Mouse (Mus musculus): ENCODE measurements around the gene Prss8. TPM values are rescaled to one million over a fixed set of nuclear protein-coding genes. Genes with fewer than 3 reads are reported as not detected.
"Not testable (repeated sequence)": the region's sequence is repeated elsewhere in the genome, so short reads cannot be mapped to it uniquely, and the experiment has no call there.

Gene Prss8
- total and polyA plus RNA-seq, 2 experiments from 2014 or later = 0.37 to 2.7 TPM

DNA sequence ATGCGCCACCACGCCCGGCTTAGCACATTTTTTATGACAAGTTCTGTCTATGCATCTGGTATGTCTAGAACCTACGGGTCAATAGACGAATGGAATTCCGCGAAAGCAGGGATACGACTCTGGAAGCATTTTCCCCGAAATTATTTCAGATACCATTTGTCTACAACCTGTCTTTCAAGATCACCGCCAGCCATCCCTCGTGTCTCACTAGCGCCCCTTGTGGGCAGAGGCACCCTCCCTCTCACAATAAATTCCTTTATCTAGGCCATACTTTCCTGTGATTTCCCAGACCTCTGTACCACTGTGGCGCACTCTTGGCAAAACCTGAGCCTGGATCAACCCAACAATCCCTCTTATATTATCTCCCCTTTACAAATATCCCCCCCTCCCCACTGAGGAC, 33.5 kb downstream of the Prss8 start:
- WGBS = 64% methylated on average over 13 of the region's 13 CpGs

GRCm38 (mm10) chr7:127895891-127896290, 34.0 kb downstream of the Prss8 start:
- not testable (repeated sequence) for H3K27me3 ChIP-seq (ENCODE audit: insufficient read depth, low read length); H3K9ac ChIP-seq (replicated peaks; ENCODE audit: low read length, poor library complexity, severe bottlenecking); DNase-seq (ENCODE audit: low spot score); H3K9me3 ChIP-seq (ENCODE audit: low read length); H3K4me1 ChIP-seq (ENCODE audit: insufficient read depth, low read length); ATAC-seq (ENCODE audit: low FRiP score)
- Histone ChIP-seq H3K4me2 (ENCODE audit: low read depth, low read length, poor library complexity, severe bottlenecking) (peak overlapping the region; percentile 74; the same call in 1 of the 2 replicates), H3K4me3 (ENCODE audit: low read depth, low read length) (peak overlapping the region; percentile 60; the same call in 1 of the 2 replicates), H3K27ac (ENCODE audit: low read depth, low read length) (0 out of 2 replicates have a peak overlapping the region, but pooled peaks have one; percentile 71), H3K36me3 (ENCODE audit: insufficient read depth, low read length) (peaks cover 15% of the 10 kb centered on the region; the same call in 1 of the 2 replicates)
- 72% methylated on average over 7 of the region's 7 CpGs for WGBS

More for the DNA sequence above, 33.5 kb downstream of the Prss8 start:
- H3K4me3 ChIP-seq (ENCODE audit: low read depth, low read length) = no peak overlapping the region
- H3K4me2 ChIP-seq (ENCODE audit: low read depth, low read length, poor library complexity, severe bottlenecking) = no peak overlapping the region
- no peak overlapping the region for H3K9ac ChIP-seq (replicated peaks; ENCODE audit: low read length, poor library complexity, severe bottlenecking)
- peak; percentile 49 for DNase-seq (ENCODE audit: low spot score)
- no peaks in the 10 kb centered on the region for H3K4me1 ChIP-seq (ENCODE audit: insufficient read depth, low read length)
- no peaks in the 10 kb centered on the region for H3K9me3 ChIP-seq (ENCODE audit: low read length)
- no peaks in the 10 kb centered on the region for H3K27me3 ChIP-seq (ENCODE audit: insufficient read depth, low read length)
- peaks cover 15% of the 10 kb centered on the region; the same call in 1 of the 2 replicates for H3K36me3 ChIP-seq (ENCODE audit: insufficient read depth, low read length)
- TF ChIP-seq CTCF (IDR thresholded peaks at IDR 0.05) = peak; percentile 78
- no peak for ATAC-seq (ENCODE audit: low FRiP score)
- H3K27ac ChIP-seq (ENCODE audit: low read depth, low read length) = no peak overlapping the region

DNA sequence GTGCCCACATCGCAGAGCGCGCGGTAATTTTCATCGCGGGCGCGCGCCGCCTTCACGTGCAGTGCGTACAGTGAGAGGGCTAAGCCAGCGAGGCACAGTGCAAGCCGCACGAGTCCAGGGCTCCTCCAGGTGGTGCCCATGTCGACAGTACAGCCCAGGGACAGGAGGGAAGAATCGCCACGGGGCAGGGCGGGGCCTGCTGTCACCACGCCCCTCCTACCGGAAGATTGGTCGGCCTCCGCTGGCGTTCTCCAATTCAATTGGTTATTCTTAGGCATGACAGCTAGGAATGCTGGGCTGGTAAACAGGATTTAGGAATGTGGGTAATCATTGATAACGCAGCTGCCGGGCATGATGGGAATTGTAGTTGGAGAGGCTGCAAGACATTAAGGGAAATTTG, 34.5 kb downstream of the Prss8 start, which contains the start of the genes Gm21974 and Vkorc1:
Gm21974 (minus strand) TSS at position 13 of the 400 bp plus-strand sequence.
Vkorc1 (minus strand) TSS at position 176 of the 400 bp plus-strand sequence.
- TF ChIP-seq CTCF (IDR thresholded peaks at IDR 0.05) = peak; percentile 63
- no peaks in the 10 kb centered on the region for H3K4me1 ChIP-seq (ENCODE audit: insufficient read depth, low read length)
- ATAC-seq (ENCODE audit: low FRiP score) = peak; percentile 96
- under 1% methylated on average over 26 of the region's 26 CpGs for WGBS
- peaks cover 19% of the 10 kb centered on the region for H3K36me3 ChIP-seq (ENCODE audit: insufficient read depth, low read length)
- H3K27ac ChIP-seq (ENCODE audit: low read depth, low read length) = peak within 1 kb of the TSS; percentile 71
- H3K9me3 ChIP-seq (ENCODE audit: low read length) = no peaks in the 10 kb centered on the region
- peak within 1 kb of the TSS; percentile 74 for H3K4me2 ChIP-seq (ENCODE audit: low read depth, low read length, poor library complexity, severe bottlenecking)
- peak within 1 kb of the TSS; percentile 60 for H3K4me3 ChIP-seq (ENCODE audit: low read depth, low read length)
- peak; percentile 98 for DNase-seq (ENCODE audit: low spot score)
- H3K27me3 ChIP-seq (ENCODE audit: insufficient read depth, low read length) = no peaks in the 10 kb centered on the region
- peak within 1 kb of the TSS; percentile 69 for H3K9ac ChIP-seq (replicated peaks; ENCODE audit: low read length, poor library complexity, severe bottlenecking)

- Histone ChIP-seq H3K9me3 (ENCODE audit: low read length) (no peaks in the 10 kb centered on the region), H3K4me1 (ENCODE audit: insufficient read depth, low read length) (no peaks in the 10 kb centered on the region), H3K9ac (replicated peaks; ENCODE audit: low read length, poor library complexity, severe bottlenecking) (peak overlapping the region; percentile 69; the same call in 1 of the 2 replicates), H3K4me3 (ENCODE audit: low read depth, low read length) (peak overlapping the region; percentile 60), H3K27ac (ENCODE audit: low read depth, low read length) (no peak overlapping the region), H3K4me2 (ENCODE audit: low read depth, low read length, poor library complexity, severe bottlenecking) (peak overlapping the region; percentile 74), H3K36me3 (ENCODE audit: insufficient read depth, low read length) (peaks cover 28% of the 10 kb centered on the region), H3K27me3 (ENCODE audit: insufficient read depth, low read length) (no peaks in the 10 kb centered on the region)
- no peak for DNase-seq (ENCODE audit: low spot score)
- no peak for ATAC-seq (ENCODE audit: low FRiP score)
- TF ChIP-seq CTCF (IDR thresholded peaks at IDR 0.05) = no peak
- WGBS = 89% methylated on average over 5 of the region's 5 CpGs
Observed at GRCm38 (mm10) chr7:127894480-127894879, 35.4 kb downstream of the Prss8 start.

DNA sequence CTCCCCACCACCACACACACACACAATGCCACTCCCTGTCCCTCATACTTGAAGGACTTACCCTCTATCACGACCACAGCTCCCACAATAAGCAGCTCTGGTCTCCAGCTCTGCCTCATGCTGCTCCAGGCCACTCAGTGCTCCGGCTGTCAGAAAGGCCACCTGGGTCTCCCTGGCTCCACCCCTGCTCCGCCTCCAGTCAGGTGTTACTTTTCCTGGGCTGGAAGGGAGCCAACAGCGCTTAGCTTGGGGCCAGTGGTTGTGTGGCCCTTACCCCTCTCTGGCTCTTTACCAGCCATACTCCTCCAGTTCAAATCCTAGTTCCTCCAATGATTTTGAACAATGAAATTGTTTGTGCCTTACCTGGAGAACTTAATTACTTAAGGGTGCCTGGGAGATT, 39.1 kb downstream of the Prss8 start, which contains the start of gene Prss53:
Prss53 (minus strand) TSS at position 173 of the 400 bp plus-strand sequence.
- Histone ChIP-seq H3K9me3 (ENCODE audit: low read length) (no peaks in the 10 kb centered on the region), H3K36me3 (ENCODE audit: insufficient read depth, low read length) (peaks cover 63% of the 10 kb centered on the region), H3K27me3 (ENCODE audit: insufficient read depth, low read length) (no peaks in the 10 kb centered on the region), H3K4me3 (ENCODE audit: low read depth, low read length) (no peak within 1 kb of the TSS), H3K27ac (ENCODE audit: low read depth, low read length) (no peak within 1 kb of the TSS), H3K4me2 (ENCODE audit: low read depth, low read length, poor library complexity, severe bottlenecking) (no peak within 1 kb of the TSS), H3K4me1 (ENCODE audit: insufficient read depth, low read length) (no peaks in the 10 kb centered on the region), H3K9ac (replicated peaks; ENCODE audit: low read length, poor library complexity, severe bottlenecking) (no peak within 1 kb of the TSS)
- no peak for DNase-seq (ENCODE audit: low spot score)
- no peak for TF ChIP-seq CTCF (IDR thresholded peaks at IDR 0.05)
- WGBS = 26% methylated on average over 4 of the region's 4 CpGs
- no peak for ATAC-seq (ENCODE audit: low FRiP score)

DNA sequence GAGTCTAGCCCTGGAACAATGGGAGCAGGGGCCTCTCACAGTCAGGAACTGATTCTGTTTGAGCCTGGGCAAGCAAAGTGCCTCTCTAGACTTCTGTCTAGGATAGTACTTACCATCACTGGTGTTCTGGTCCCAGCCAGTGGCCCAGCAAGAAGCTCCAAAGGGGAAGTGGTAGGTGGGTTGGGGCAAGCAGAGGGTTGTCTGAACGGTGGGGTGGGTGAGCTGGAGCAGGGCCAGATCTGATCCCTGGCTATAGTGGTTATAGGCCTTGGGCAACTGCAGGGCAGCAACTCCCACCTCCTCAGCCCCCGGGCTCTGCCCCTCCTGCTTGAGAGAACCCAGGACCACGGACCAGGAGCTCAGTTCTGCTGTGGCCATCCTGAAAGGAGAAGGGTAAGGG, 41.1 kb downstream of the Prss8 start:
- no peaks in the 10 kb centered on the region for H3K27me3 ChIP-seq (ENCODE audit: insufficient read depth, low read length)
- DNase-seq (ENCODE audit: low spot score) (no peak), ATAC-seq (ENCODE audit: low FRiP score) (no peak)
- no peak overlapping the region for H3K27ac ChIP-seq (ENCODE audit: low read depth, low read length)
- H3K4me1 ChIP-seq (ENCODE audit: insufficient read depth, low read length) = no peaks in the 10 kb centered on the region
- no peak for TF ChIP-seq CTCF (IDR thresholded peaks at IDR 0.05)
- H3K4me2 ChIP-seq (ENCODE audit: low read depth, low read length, poor library complexity, severe bottlenecking) = no peak overlapping the region
- H3K9ac ChIP-seq (replicated peaks; ENCODE audit: low read length, poor library complexity, severe bottlenecking) = no peak overlapping the region
- no peaks in the 10 kb centered on the region for H3K9me3 ChIP-seq (ENCODE audit: low read length)
- WGBS = 79% methylated on average over 3 of the region's 3 CpGs
- no peak overlapping the region for H3K4me3 ChIP-seq (ENCODE audit: low read depth, low read length)
- H3K36me3 ChIP-seq (ENCODE audit: insufficient read depth, low read length) = peaks cover 79% of the 10 kb centered on the region

Measured in midbrain, postnatal 0 days (tissue).